Mouse (Mus musculus) kidney, adult 10 weeks (tissue): Measurements from ENCODE around the gene Gpr160. TPM values are rescaled to one million over a fixed set of nuclear protein-coding genes. Genes with fewer than 3 reads are reported as not detected.

Experiments used
- polyA plus RNA-seq: library from polyadenylated mRNA; stranded (reverse); fragments of 350-450 nt; fragmentation: Illumina TruSeq; extraction: RNeasy Lipid Tissue Mini Kit (QIAGEN cat#74804); gene quantifications from one replicate; pipeline ENCODE4 v1.2.3, GENCODE M21; 2014; ENCODE audit warnings: low read depth, low replicate concordance

Gene Gpr160
- 49.6 TPM for polyA plus RNA-seq

GRCm38 (mm10) chr3:30855604-30856458, at the start of gene Gpr160:
TSS of gene Gpr160 (plus strand) at chr3:30855950.

Other genes with a start within 250 kb of the Gpr160 start
- gene Lrriq4, start 211.4 kb upstream of the Gpr160 start, polyA plus RNA-seq = 0.24 TPM
- gene Lrrc34, start 208.1 kb upstream of the Gpr160 start, polyA plus RNA-seq = 2.9 TPM
- 15.0 TPM for gene Lrrc31, start 156.1 kb upstream of the Gpr160 start, polyA plus RNA-seq
- gene Samd7, start 109.7 kb upstream of the Gpr160 start, polyA plus RNA-seq = not detected
- 453 TPM for gene Sec62, start 63.1 kb upstream of the Gpr160 start, polyA plus RNA-seq
- 30.8 TPM for gene Phc3, start 113.5 kb downstream of the Gpr160 start, polyA plus RNA-seq
- gene Prkci, start 139.8 kb downstream of the Gpr160 start, polyA plus RNA-seq = 52.4 TPM
- 32.0 TPM for gene Skil, start 239.1 kb downstream of the Gpr160 start, polyA plus RNA-seq